ENCODE assay signal across 21 mouse cellular contexts in the genomic region with DNA sequence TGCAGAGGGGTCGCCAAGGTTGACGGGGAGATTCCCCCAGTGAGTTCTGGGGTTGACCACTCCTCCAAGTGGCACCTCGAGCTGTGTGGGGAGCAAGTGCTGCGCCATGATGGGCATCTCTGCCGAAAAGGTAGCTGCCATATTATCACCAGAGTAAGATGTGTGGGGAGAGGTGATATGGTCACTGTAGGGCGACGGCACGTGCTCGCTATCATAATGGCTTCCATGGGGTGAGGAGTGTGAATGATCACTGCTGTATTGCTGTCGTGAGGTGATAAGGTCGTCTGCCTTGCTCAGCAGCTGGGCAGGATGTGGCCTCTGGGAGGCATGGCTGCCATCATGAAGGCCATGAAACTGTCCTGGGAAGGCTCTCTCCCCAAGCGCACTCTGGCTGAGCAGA. TPM values are rescaled to one million over a fixed set of nuclear protein-coding genes. Genes with fewer than 3 reads are reported as not detected.
DNase-seq lines count a peak whose midpoint lies in the region; ATAC-seq and TF ChIP-seq lines count a peak whose summit lies in the region.
"Had no signal": no experiment of that assay in that cellular context is flagged by ENCODE, and none has a peak within 500 bp of the region (broad histone marks: within the 10 kb centered on the region; RNA-seq: fewer than 3 reads in every experiment).

No protein-coding gene starts in this region.

- no peak overlapping the region for H3K9ac ChIP-seq in liver, postnatal 0 days (replicated peaks)
- H3K9ac ChIP-seq in liver, embryonic 11.5 days (ENCODE audit: low read depth, low read length): no peak overlapping the region
- no peak overlapping the region for H3K9ac ChIP-seq in liver, embryonic 15.5 days
- H3K9ac ChIP-seq in intestine, postnatal 0 days (ENCODE audit: low read depth, low read length): no peak overlapping the region
- H3K9ac ChIP-seq: embryonic facial prominence, embryonic 13.5 days; forebrain, embryonic 13.5 days; forebrain, postnatal 0 days; hindbrain, embryonic 13.5 days had no signal

- no peak overlapping the region for H3K4me2 ChIP-seq in liver, postnatal 0 days (ENCODE audit: low read depth, low read length)
- no peak overlapping the region for H3K4me2 ChIP-seq in liver, embryonic 11.5 days
- H3K4me2 ChIP-seq in liver, embryonic 15.5 days: no peak overlapping the region
- no peak overlapping the region for H3K4me2 ChIP-seq in intestine, postnatal 0 days (replicated peaks; ENCODE audit: low read depth)
- H3K4me2 ChIP-seq: embryonic facial prominence, embryonic 13.5 days; forebrain, embryonic 13.5 days; hindbrain, embryonic 13.5 days had no signal

- peak; percentile 26 for DNase-seq in liver
- DNase-seq in liver, postnatal 0 days: no peak
- no peak for DNase-seq in liver, embryonic 11.5 days (ENCODE audit: low spot score)
- no peak for DNase-seq in gastrocnemius, postnatal 10 days
- DNase-seq in kidney, adult 11 months: no peak
- DNase-seq: adrenal gland, postnatal 14 days; cerebellum, adult 11-12 months; cerebellum, adult 9-10 months; cerebellum, postnatal 25 days; forebrain, postnatal 0 days; gastrocnemius, postnatal 25 days; heart, postnatal 10 days; heart, postnatal 4 days had no signal

- H3K27me3 ChIP-seq in liver, postnatal 0 days (ENCODE audit: insufficient read depth, low read length): no peaks in the 10 kb centered on the region
- no peaks in the 10 kb centered on the region for H3K27me3 ChIP-seq in liver, embryonic 11.5 days (replicated peaks; ENCODE audit: control insufficient read depth, insufficient read depth, low read length)
- no peaks in the 10 kb centered on the region for H3K27me3 ChIP-seq in liver, embryonic 15.5 days
- H3K27me3 ChIP-seq in intestine, postnatal 0 days (replicated peaks; ENCODE audit: control insufficient read depth, insufficient read depth, low read length): no peaks in the 10 kb centered on the region
- H3K27me3 ChIP-seq: embryonic facial prominence, embryonic 13.5 days; forebrain, embryonic 13.5 days; hindbrain, embryonic 13.5 days; Patski had no signal

- TF ChIP-seq CTCF in liver, postnatal 0 days (IDR thresholded peaks at IDR 0.05; ENCODE audit: low read depth): no peak
- TF ChIP-seq CTCF in intestine, postnatal 0 days (IDR thresholded peaks at IDR 0.05; ENCODE audit: low read depth): no peak

- H3K27ac ChIP-seq in liver, postnatal 0 days (ENCODE audit: low read depth): no peak overlapping the region
- no peak overlapping the region for H3K27ac ChIP-seq in liver, embryonic 11.5 days (ENCODE audit: low read depth, low read length)
- H3K27ac ChIP-seq in liver, embryonic 15.5 days (replicated peaks): no peak overlapping the region
- no peak overlapping the region for H3K27ac ChIP-seq in intestine, postnatal 0 days (ENCODE audit: low read depth, low read length)
- H3K27ac ChIP-seq: embryonic facial prominence, embryonic 13.5 days; forebrain, embryonic 13.5 days; heart, embryonic 10.5 days; hindbrain, embryonic 13.5 days had no signal

- peaks cover 62% of the 10 kb centered on the region for H3K36me3 ChIP-seq in liver, postnatal 0 days (replicated peaks; ENCODE audit: insufficient read depth, low read length)
- H3K36me3 ChIP-seq in liver, embryonic 11.5 days (ENCODE audit: control insufficient read depth, insufficient read depth, low read length): peaks cover 43% of the 10 kb centered on the region
- H3K36me3 ChIP-seq in liver, embryonic 15.5 days (replicated peaks): peaks cover 73% of the 10 kb centered on the region
- peaks cover 54% of the 10 kb centered on the region for H3K36me3 ChIP-seq in intestine, postnatal 0 days (ENCODE audit: control insufficient read depth, insufficient read depth)

- H3K4me1 ChIP-seq in liver, postnatal 0 days (ENCODE audit: insufficient read depth): no peaks in the 10 kb centered on the region
- H3K4me1 ChIP-seq in liver, embryonic 11.5 days (replicated peaks; ENCODE audit: control insufficient read depth, insufficient read depth, low read length): peaks cover 5% of the 10 kb centered on the region
- H3K4me1 ChIP-seq in liver, embryonic 15.5 days (replicated peaks): peaks cover 5% of the 10 kb centered on the region; the same call in 1 of the 2 replicates
- H3K4me1 ChIP-seq in intestine, postnatal 0 days (replicated peaks; ENCODE audit: control insufficient read depth, insufficient read depth, low read length): no peaks in the 10 kb centered on the region
- H3K4me1 ChIP-seq: embryonic facial prominence, embryonic 13.5 days had no signal

- H3K4me3 ChIP-seq in liver, postnatal 0 days (ENCODE audit: low read depth, low read length): no peak overlapping the region
- H3K4me3 ChIP-seq in liver, embryonic 11.5 days (ENCODE audit: low read depth, low read length): no peak overlapping the region
- no peak overlapping the region for H3K4me3 ChIP-seq in liver, embryonic 15.5 days (replicated peaks)
- H3K4me3 ChIP-seq in intestine, postnatal 0 days (ENCODE audit: low read depth, low read length): no peak overlapping the region
- H3K4me3 ChIP-seq: embryonic facial prominence, embryonic 13.5 days; forebrain, embryonic 13.5 days; heart, embryonic 10.5 days; hindbrain, embryonic 13.5 days had no signal

- WGBS in liver, postnatal 0 days (ENCODE audit: insufficient replicate concordance): 75% methylated on average over 12 of the region's 12 CpGs
- WGBS in liver, embryonic 11.5 days: 72% methylated on average over 12 of the region's 12 CpGs
- 58% methylated on average over 12 of the region's 12 CpGs for WGBS in liver, embryonic 15.5 days (ENCODE audit: insufficient replicate concordance)
- 86% methylated on average over 12 of the region's 12 CpGs for WGBS in intestine, postnatal 0 days

- no peak for TF ChIP-seq EP300 in liver, postnatal 0 days (IDR thresholded peaks at IDR 0.05; ENCODE audit: low read depth)

- H3K9me3 ChIP-seq in liver, postnatal 0 days (ENCODE audit: low read length): no peaks in the 10 kb centered on the region
- H3K9me3 ChIP-seq in liver, embryonic 11.5 days (ENCODE audit: control insufficient read depth, low read length): no peaks in the 10 kb centered on the region
- H3K9me3 ChIP-seq in liver, embryonic 15.5 days (replicated peaks): no peaks in the 10 kb centered on the region
- no peaks in the 10 kb centered on the region for H3K9me3 ChIP-seq in intestine, postnatal 0 days (ENCODE audit: control insufficient read depth)
- H3K9me3 ChIP-seq: embryonic facial prominence, embryonic 13.5 days; forebrain, embryonic 13.5 days; heart, embryonic 10.5 days; hindbrain, embryonic 13.5 days had no signal

- no peak for ATAC-seq in liver, postnatal 0 days
- peak; percentile 87 for ATAC-seq in liver, embryonic 11.5 days (replicated peaks; ENCODE audit: low FRiP score)
- peak; percentile 73 for ATAC-seq in liver, embryonic 15.5 days (ENCODE audit: insufficient read depth)
- ATAC-seq in intestine, postnatal 0 days: no peak
- ATAC-seq: activated CD4-positive, CD25-positive, alpha-beta regulatory T cell, adult 4 months; forebrain, embryonic 13.5 days; forebrain, postnatal 0 days; Patski had no signal

RNA-seq across cellular contexts. Expression of gene Ino80d, which starts 56.1 kb away (rescaled TPM):
- 2.3 and 2.8 TPM in 2 replicates for polyA plus RNA-seq in liver, postnatal 0 days (2015; fragmentation: Nextera tagmentation; extraction: Ambion mirVana)
- polyA plus RNA-seq in liver, embryonic 11.5 days (2014; fragmentation: Nextera tagmentation; extraction: Ambion mirVana): 8.5 and 10.6 TPM in 2 replicates
- 4.6 and 5.0 TPM in 2 replicates for polyA plus RNA-seq in liver, embryonic 15.5 days (2015; fragmentation: Nextera tagmentation; extraction: Ambion mirVana)
- 10 to 100 TPM; 15.6 to 21.6 TPM for total RNA-seq in gastrocnemius, postnatal 10 days (2021)
- 5.7 and 6.7 TPM in 2 replicates for polyA plus RNA-seq in intestine, postnatal 0 days (2015; fragmentation: Nextera tagmentation; extraction: Ambion mirVana)

Comparison
In these comparisons a context has a peak if more than half of its experiments do, and no peak if none do; other contexts are left out.
1. ATAC-seq: peak in liver, embryonic 11.5 days (single experiment) and liver, embryonic 15.5 days (single experiment); none in liver, postnatal 0 days (single experiment) and intestine, postnatal 0 days (single experiment).